Mouse (Mus musculus): ENCODE measurements at regions not wholly inside any gene's neighbourhood (a gene's known extent, or its start where the extent isn't known, plus 50 kb on each side); places are given as distances from the start of the nearest gene placed in this dataset.

DNA sequence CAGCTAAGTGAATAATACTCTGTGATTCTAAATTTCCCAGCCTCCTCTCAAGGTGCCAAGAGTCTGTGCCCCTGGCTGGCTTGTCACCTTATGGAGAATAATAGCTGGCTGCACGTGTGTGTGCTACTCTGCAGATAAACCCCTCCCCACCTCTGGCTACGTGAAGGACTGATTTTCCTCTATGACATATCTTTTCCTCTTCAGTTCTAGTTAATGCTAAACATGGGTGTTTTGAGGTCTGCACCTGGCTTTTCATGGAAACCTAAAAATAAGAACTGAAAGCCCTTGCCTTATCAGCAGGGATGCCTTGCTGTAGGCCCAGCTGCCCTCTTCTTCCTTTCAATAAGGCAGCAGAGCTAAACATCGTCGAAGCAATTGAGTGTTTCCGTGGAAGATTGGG lies 321.5 kb downstream of the Gadd45g start:
- Histone ChIP-seq H3K36me3 (no peaks in the 10 kb centered on the region), H3K27ac (no peak overlapping the region), H3K27me3 (ENCODE audit: low read depth, poor library complexity, severe bottlenecking) (no peaks in the 10 kb centered on the region), H3K9me3 (replicated peaks) (no peaks in the 10 kb centered on the region), H3K4me1 (no peaks in the 10 kb centered on the region), H3K4me3 (no peak overlapping the region)
- no peak for DNase-seq (ENCODE audit: low spot score)
- 86% methylated on average over 5 of the region's 5 CpGs for WGBS

DNA sequence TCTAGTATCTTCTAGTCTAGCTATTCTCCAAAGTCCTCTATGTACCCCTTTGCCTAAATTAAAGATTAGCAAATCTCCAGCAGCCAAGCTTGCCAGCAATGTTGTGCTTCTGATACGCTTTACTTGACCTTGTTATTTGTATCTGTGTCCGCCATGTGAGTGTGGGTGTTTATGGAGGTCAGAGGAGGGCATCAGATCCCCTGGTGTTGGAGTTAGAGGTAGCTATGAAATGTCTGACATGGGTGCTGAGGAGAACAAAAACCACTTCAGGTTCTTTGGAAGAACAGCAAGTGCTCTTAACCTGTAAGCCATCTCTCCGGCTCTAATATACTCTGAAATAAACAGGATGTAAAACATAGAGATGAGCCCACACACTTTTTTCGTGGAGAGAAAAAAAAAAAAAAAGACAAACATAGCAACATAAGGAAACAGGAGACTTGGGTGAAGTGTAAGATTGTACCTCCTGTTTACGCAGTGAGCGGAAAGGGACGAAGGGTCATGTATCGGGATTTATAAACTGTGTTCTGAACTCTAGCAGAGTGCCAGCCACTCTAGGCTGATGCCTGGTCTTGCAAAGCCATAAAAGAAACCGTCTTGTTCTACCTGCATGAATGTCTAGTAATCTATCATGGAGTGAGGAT lies 326.3 kb downstream of the Gadd45g start:
- no peaks in the 10 kb centered on the region for H3K4me1 ChIP-seq
- WGBS, result 88% methylated on average over 9 of the region's 9 CpGs
- no peaks in the 10 kb centered on the region for H3K27me3 ChIP-seq (ENCODE audit: low read depth, poor library complexity, severe bottlenecking)
- H3K9me3 ChIP-seq (replicated peaks), result no peaks in the 10 kb centered on the region
- no peak for DNase-seq (ENCODE audit: low spot score)
- no peak overlapping the region for H3K4me3 ChIP-seq
- H3K36me3 ChIP-seq, result no peaks in the 10 kb centered on the region
- no peak overlapping the region for H3K27ac ChIP-seq

DNA sequence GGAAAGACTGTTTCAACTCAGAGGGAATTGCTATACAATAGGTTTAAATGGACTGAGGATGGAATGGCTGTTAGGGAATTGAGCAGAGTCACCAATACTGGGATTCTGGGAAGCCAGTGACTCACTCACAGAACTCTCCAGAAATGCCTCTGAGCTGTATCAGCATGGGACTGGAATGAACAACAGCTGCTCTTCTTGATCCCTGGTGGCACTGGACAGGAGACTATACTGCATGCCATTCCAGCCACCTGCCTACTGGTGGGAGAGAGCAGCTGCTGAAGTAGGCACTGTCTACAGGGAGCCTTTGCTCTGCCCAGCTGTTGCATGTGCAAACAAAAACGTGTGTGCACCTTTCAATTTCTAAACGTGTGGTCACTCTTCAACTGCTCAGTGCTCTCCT lies 329.2 kb downstream of the Gadd45g start:
- 72% methylated on average over 2 of the region's 2 CpGs for WGBS
- Histone ChIP-seq H3K9me3 (replicated peaks) (no peaks in the 10 kb centered on the region), H3K4me1 (no peaks in the 10 kb centered on the region), H3K27me3 (ENCODE audit: low read depth, poor library complexity, severe bottlenecking) (no peaks in the 10 kb centered on the region), H3K4me3 (no peak overlapping the region), H3K36me3 (no peaks in the 10 kb centered on the region), H3K27ac (no peak overlapping the region)
- no peak for DNase-seq (ENCODE audit: low spot score)

DNA sequence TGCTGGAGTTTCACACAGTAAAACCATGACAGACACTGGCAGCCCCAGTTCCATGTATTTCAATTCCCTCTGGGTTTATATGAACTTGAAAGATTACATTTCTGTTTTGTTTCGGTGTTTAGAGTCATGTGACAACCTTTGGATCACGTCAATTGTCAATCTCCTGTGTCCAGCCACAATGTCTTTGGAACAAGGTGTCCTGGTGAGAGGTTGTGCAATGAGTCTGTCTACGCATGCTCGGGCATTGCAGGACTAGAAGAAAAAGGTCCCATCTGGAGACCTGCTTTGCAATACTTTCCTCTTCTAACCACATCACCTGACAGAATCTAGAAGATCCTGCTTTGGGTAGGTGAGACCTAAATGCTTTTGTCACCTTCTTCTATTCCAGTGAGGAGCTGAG lies 333.5 kb downstream of the Gadd45g start:
- H3K27me3 ChIP-seq (ENCODE audit: low read depth, poor library complexity, severe bottlenecking), result no peaks in the 10 kb centered on the region
- no peak overlapping the region for H3K4me3 ChIP-seq
- 93% methylated on average over 4 of the region's 4 CpGs for WGBS
- no peaks in the 10 kb centered on the region for H3K9me3 ChIP-seq (replicated peaks)
- no peak overlapping the region for H3K27ac ChIP-seq
- H3K36me3 ChIP-seq, result no peaks in the 10 kb centered on the region
- H3K4me1 ChIP-seq, result no peaks in the 10 kb centered on the region
- no peak for DNase-seq (ENCODE audit: low spot score)

DNA sequence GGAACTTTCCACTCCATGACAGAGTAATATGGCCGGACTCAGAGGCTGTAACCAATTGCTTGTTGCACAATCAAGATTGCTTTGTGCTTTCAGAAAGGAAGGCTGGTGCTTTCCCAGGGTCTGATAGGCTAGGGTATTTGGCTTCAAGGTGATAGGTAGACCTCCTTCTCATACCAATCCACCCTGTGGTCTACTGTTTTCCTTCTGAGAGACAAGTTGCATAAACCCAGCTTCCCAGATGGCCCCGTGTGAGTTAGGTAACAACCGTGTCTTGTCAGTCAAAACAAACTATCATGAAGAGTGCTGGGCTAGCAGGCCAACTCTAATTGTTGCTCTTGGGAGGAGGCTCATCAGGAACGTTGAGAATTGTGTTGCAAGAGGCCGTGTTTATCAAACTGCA lies 337.2 kb downstream of the Gadd45g start:
- H3K36me3 ChIP-seq, result no peaks in the 10 kb centered on the region
- H3K27ac ChIP-seq, result no peak overlapping the region
- no peaks in the 10 kb centered on the region for H3K4me1 ChIP-seq
- H3K27me3 ChIP-seq (ENCODE audit: low read depth, poor library complexity, severe bottlenecking), result no peaks in the 10 kb centered on the region
- H3K4me3 ChIP-seq, result no peak overlapping the region
- DNase-seq (ENCODE audit: low spot score), result no peak
- WGBS, result 62% methylated on average over 5 of the region's 5 CpGs
- H3K9me3 ChIP-seq (replicated peaks), result no peaks in the 10 kb centered on the region

DNA sequence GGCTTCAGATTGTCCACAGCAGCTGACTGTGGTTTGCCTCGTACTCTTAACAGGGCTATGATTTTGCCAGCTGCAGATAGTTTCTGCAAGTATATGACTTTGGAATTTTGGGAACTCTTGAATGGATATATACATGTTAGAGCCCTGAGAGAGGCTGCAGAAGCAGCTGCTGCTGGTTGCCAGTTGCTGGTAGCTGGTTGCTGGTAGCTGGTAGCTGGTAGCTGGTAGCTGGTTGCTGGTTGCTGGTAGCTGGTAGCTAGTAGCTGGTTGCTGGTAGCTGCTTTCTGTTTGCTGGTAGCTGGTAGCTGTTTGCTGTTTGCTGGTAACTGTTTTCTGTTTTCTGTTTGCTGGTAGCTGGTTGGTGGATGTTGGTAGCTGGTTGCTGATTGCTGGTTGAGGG lies 339.1 kb downstream of the Gadd45g start:
- Histone ChIP-seq H3K27me3 (ENCODE audit: low read depth, poor library complexity, severe bottlenecking) (no peaks in the 10 kb centered on the region), H3K36me3 (no peaks in the 10 kb centered on the region), H3K9me3 (replicated peaks) (no peaks in the 10 kb centered on the region), H3K27ac (no peak overlapping the region), H3K4me3 (no peak overlapping the region), H3K4me1 (no peaks in the 10 kb centered on the region)
- DNase-seq (ENCODE audit: low spot score), result no peak
- WGBS, result 83% methylated on average over 1 of the region's 1 CpGs

DNA sequence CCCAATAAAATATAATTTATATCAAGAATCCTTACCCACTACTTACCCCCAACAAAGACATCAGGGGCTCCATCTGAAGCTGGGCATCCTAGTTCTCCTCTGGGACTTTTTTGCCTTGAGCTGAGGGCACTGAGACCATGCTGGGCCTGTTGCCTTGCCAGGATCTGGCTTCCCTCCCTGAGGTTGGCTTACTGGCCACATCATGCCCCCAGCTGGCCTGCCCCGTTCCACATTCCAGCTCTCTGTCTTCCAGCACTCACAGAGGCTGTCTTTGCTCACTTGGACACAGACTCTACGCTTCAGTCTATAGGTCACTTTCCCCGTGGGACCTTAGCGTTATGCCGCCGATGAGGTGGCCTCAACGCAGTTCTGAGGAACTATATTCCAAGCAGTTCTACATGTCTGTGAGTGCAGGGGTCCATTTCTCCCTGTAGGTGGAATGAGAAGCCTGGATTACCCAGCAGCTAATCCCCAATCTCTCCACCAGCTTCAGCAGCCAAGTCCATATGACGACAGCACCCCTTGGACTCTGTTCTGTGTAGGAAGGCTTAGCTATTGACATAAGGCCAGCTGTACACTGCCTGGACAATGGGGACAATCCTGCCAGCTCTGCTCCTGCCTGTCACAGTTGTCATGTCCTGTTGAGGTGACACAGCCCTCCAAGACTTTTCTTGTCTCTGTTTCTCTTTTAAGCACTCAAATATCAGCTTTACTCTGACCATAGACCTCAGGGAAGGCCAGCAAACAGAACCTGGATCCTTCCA lies 341.5 kb downstream of the Gadd45g start:
- no peaks in the 10 kb centered on the region; the same call in 1 of the 2 replicates for H3K4me1 ChIP-seq
- no peak overlapping the region for H3K27ac ChIP-seq
- DNase-seq (ENCODE audit: low spot score), result no peak
- whole genome bisulfite sequencing, result 91% methylated on average over 8 of the region's 8 CpGs
- H3K9me3 ChIP-seq (replicated peaks), result no peaks in the 10 kb centered on the region
- no peaks in the 10 kb centered on the region for H3K36me3 ChIP-seq
- H3K27me3 ChIP-seq (ENCODE audit: low read depth, poor library complexity, severe bottlenecking), result no peaks in the 10 kb centered on the region
- H3K4me3 ChIP-seq, result no peak overlapping the region

DNA sequence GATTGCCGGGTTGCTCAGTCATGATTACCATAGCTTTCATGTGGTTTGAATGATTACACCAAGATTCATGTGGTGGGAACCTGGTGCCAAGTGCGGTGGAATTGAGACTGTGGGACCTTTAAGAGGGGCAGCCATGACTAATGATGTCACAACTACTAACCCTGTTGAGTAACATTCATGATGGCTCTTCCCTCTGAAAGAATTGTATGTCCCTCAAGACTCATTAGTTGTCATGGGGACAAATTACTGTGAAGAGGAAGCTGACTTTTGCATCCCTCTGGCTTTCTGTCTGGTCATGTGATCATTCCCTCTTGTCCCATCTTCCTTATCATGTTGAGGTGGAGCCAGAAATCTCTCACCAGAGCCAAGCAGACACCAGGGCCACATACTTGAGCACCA lies 342.1 kb downstream of the Gadd45g start:
- DNase-seq (ENCODE audit: low spot score), result no peak
- peaks cover 5% of the 10 kb centered on the region for H3K4me1 ChIP-seq
- no peaks in the 10 kb centered on the region for H3K9me3 ChIP-seq (replicated peaks)
- H3K36me3 ChIP-seq, result no peaks in the 10 kb centered on the region
- WGBS, result 82% methylated on average over 2 of the region's 2 CpGs
- H3K4me3 ChIP-seq, result no peak overlapping the region
- no peaks in the 10 kb centered on the region for H3K27me3 ChIP-seq (ENCODE audit: low read depth, poor library complexity, severe bottlenecking)
- H3K27ac ChIP-seq, result no peak overlapping the region

DNA sequence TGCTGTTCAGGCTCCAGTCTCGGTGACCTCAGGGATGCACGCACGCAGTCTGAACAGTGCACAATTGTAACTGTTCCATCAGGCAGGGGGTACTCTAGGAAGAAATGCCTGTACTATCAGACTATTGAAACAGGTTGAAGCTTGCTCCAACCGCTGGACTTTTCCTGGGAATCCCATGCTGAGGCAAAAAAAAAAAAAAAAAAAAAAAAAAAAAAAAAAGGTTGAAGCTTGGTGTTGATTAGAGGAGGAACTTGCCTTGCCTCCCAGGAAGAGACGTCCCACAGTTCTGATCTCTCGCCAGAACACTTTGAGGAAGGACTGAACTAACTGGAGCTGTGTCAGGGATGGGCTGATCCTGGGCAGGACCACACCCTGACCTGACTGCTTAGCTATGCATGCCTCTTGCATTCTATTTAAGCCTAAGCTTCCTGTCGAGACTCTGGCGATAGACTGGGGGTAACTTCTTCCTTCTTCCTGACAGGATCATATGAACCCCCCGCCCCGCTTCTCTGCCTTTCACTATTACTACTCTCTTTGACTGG lies 341.6 kb downstream of the Diras2 start:
- DNase-seq (ENCODE audit: low spot score), result no peak
- Histone ChIP-seq H3K4me3 (no peak overlapping the region), H3K27me3 (ENCODE audit: low read depth, poor library complexity, severe bottlenecking) (no peaks in the 10 kb centered on the region), H3K36me3 (no peaks in the 10 kb centered on the region), H3K4me1 (peaks cover 14% of the 10 kb centered on the region), H3K27ac (no peak overlapping the region), H3K9me3 (replicated peaks) (no peaks in the 10 kb centered on the region)
- 76% methylated on average over 10 of the region's 10 CpGs for WGBS

DNA sequence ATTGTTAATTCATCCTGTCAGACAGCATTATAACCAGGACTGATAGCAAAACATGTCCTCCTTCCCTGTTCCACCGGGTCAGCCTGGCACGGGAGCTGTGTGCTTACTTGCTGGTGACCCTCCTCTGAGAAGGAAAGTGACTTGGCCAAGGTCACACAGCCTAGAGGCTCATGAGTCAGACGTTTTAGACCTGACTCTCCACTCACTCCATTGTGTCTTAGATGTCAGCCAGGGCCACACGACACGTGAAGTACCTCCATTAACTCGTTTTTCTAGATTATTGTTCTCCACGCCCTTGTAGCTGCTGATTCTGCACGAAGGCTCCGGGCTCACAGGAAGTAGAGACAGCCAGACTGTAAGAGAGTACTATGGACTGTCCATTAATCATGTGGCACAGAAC lies 340.8 kb downstream of the Diras2 start:
- 83% methylated on average over 9 of the region's 9 CpGs for WGBS
- no peak for DNase-seq (ENCODE audit: low spot score)
- H3K27me3 ChIP-seq (ENCODE audit: low read depth, poor library complexity, severe bottlenecking), result no peaks in the 10 kb centered on the region
- no peaks in the 10 kb centered on the region for H3K9me3 ChIP-seq (replicated peaks)
- no peak overlapping the region for H3K27ac ChIP-seq
- no peak overlapping the region for H3K4me3 ChIP-seq
- H3K36me3 ChIP-seq, result no peaks in the 10 kb centered on the region
- peaks cover 20% of the 10 kb centered on the region for H3K4me1 ChIP-seq

DNA sequence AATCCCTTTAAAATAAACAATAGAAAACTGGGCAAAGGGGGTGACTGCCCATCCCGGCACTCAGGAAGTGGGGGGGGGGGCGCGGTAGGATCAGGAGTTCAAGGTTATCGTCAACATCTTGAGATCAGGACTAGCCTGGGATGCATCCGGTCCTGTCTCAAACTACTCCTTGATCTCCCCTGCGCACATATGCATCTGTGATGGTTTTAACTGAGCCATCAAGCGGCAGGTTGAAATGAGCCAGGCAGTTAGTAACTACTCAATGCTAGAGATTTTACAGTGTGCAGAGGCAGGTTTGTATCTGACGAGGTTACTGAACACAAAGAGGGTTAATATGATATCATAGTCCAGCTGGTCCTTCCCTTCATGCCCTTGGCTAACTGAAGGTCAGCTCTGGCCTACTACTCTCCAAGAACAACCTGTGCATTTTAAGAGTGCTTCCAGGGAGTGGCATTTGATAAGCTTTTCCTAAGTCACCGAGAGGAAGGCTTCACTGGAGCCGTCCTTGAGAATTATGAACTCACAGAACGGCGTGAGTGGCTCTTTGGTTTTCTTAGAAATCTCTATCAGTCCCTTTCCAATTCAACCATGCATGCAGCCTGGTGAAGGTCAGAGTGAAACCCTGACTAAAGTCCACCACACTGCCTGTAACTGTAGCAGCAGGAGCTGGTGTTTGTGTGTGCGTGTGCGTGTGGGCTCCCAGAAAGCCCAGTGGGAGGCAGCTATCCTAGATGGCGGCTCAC lies 340.1 kb downstream of the Diras2 start:
- Histone ChIP-seq H3K9me3 (replicated peaks) (no peaks in the 10 kb centered on the region), H3K27me3 (ENCODE audit: low read depth, poor library complexity, severe bottlenecking) (no peaks in the 10 kb centered on the region)
- 91% methylated on average over 15 of the region's 15 CpGs for WGBS

DNA sequence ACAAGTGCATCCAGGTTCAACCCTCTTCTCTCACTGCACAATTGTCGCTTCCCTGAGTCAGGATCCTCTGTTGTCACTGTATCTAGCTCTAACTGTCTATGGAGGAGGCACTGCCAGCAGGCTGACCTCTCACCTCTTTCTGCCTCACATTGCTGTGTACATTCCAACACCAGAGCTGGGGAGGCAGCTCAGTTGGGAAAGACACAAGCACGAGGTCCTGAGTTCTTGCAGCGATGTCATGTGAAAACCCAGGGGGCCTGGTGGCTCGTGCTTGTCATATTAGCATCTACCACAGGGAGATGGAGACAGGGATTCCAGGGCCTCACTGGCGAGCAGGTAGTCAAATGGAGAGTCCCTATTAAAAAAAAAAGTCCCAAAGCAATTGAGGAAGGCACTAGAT lies 334.2 kb downstream of the Diras2 start:
- no peaks in the 10 kb centered on the region for H3K9me3 ChIP-seq (replicated peaks)
- DNase-seq (ENCODE audit: low spot score), result no peak
- no peaks in the 10 kb centered on the region for H3K27me3 ChIP-seq (ENCODE audit: low read depth, poor library complexity, severe bottlenecking)
- no peaks in the 10 kb centered on the region for H3K36me3 ChIP-seq
- no peak overlapping the region for H3K4me3 ChIP-seq
- 71% methylated on average over 5 of the region's 5 CpGs for WGBS
- H3K27ac ChIP-seq, result no peak overlapping the region
- peaks cover 20% of the 10 kb centered on the region for H3K4me1 ChIP-seq

More for the DNA sequence above, 340.1 kb downstream of the Diras2 start:
- Histone ChIP-seq H3K36me3 (no peaks in the 10 kb centered on the region), H3K4me3 (no peak overlapping the region), H3K4me1 (peaks cover 20% of the 10 kb centered on the region), H3K27ac (no peak overlapping the region)
- DNase-seq (ENCODE audit: low spot score), result no peak
